Mouse (Mus musculus): ENCODE results near the gene Chst11. TPM values are rescaled to one million over a fixed set of nuclear protein-coding genes. Genes with fewer than 3 reads are reported as not detected.
A peak's percentile ranks its signal among the peaks of the same experiment; 100 is the strongest.

Chst11 gene
- total RNA-seq, 2 experiments from 2014 or later: 29.9 to 33.3 TPM

GRCm38 (mm10) chr10:83184480-83185069, 199.3 kb downstream of the Chst11 start:
- DNase-seq (ENCODE audit: low spot score in 2 of 2): peak in 1 of 2 experiments; percentile 25
- intact Hi-C loops (cut with DNase I): loop anchor here (5.0 kb wide), 2 partner anchors 77 to 197 kb away; partner anchors contain the start of gene Chst11

DNA sequence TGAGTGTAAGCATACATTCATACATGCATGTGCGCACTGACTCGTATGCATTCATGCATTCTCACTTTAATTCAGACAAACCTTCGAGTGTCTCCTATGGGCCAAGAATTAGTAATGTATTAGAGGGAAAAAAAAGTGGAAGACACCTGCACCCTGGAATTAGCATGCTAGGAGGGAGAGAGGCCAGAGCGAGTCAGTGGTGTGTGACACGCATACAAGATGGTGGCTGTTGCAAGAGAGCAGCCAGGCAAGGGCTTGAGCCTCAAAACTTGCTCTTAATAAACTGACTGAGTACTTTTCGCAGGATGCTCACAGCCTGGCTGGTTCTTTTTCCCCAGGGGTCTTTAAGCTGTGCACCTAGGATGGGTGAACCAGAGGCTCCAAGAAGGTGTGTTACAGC, 199.8 kb downstream of the Chst11 start:
- intact Hi-C loops (cut with DNase I): no loop called here
- DNase-seq (ENCODE audit: low spot score in 2 of 2): no peak

- intact Hi-C loops (cut with DNase I): no loop called here
- no peak for DNase-seq (ENCODE audit: low spot score in 2 of 2)
Measured at GRCm38 (mm10) chr10:83186167-83186566, 200.9 kb downstream of the Chst11 start.

- intact Hi-C loops (cut with DNase I): no loop called here
Measured at GRCm38 (mm10) chr10:83186984-83187383, 201.7 kb downstream of the Chst11 start.

GRCm38 (mm10) chr10:83189071-83189470, 203.8 kb downstream of the Chst11 start:
- intact Hi-C loops (cut with DNase I): no loop called here
- DNase-seq (ENCODE audit: low spot score in 2 of 2): no peak

More at GRCm38 (mm10) chr10:83186984-83187383, 201.7 kb downstream of the Chst11 start:
- no peak for DNase-seq (ENCODE audit: low spot score in 2 of 2)

DNA sequence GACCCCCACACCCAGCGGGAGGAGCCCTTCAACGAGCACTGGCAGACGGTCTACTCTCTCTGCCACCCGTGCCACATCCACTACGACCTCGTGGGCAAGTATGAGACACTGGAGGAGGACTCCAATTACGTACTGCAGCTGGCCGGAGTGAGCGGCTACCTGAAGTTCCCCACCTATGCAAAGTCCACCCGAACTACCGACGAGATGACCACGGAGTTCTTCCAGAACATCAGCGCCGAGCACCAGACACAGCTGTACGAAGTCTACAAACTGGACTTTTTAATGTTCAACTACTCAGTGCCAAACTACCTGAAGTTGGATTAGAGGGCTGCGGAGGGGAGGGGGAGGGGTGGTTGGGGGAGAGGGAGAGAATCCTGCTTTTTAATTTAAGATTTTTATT, 206.2 kb downstream of the Chst11 start:
- intact Hi-C loops (cut with DNase I): no loop called here
- no peak for DNase-seq (ENCODE audit: low spot score in 2 of 2)

GRCm38 (mm10) chr10:83191982-83192381, 206.7 kb downstream of the Chst11 start:
- intact Hi-C loops (cut with DNase I): no loop called here
- DNase-seq (ENCODE audit: low spot score in 2 of 2): no peak

- DNase-seq (ENCODE audit: low spot score in 2 of 2): peak; percentile 72 to 73
- intact Hi-C loops (cut with DNase I): loop anchor here (5.0 kb wide), 2 partner anchors 211 to 291 kb away; partner anchors contain the start of gene Chst11
Measured at GRCm38 (mm10) chr10:83197690-83198336, 212.5 kb downstream of the Chst11 start.

DNA sequence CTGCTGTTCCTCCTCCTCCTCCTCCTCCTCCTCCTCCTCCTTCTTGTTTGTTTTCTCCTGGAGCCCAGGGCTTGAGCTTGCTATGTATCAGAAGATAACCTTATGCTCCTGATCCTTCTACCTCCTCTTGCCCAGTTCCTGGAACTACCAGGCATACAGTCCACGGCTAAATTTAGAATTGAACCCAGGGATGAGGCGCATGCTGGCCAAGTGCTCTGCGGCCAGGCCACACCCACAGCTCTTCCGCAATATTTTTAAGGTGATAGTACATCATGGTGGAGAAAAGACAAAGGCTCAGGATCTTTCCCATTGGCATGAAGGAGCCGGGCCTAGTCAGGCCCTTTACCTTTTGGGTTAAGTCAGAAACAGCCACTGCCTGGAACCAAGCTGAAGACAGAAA, 213.4 kb downstream of the Chst11 start:
- intact Hi-C loops (cut with DNase I): loop anchor here (5.0 kb wide), 2 partner anchors 211 to 291 kb away; partner anchors contain the start of gene Chst11
- no peak for DNase-seq (ENCODE audit: low spot score in 2 of 2)

GRCm38 (mm10) chr10:83199290-83199689, 214.0 kb downstream of the Chst11 start:
- intact Hi-C loops (cut with DNase I): loop anchor here (5.0 kb wide), 2 partner anchors 212 to 292 kb away; partner anchors contain the start of gene Chst11
- DNase-seq (ENCODE audit: low spot score in 2 of 2): no peak

GRCm38 (mm10) chr10:83201525-83201924, 216.2 kb downstream of the Chst11 start:
- intact Hi-C loops (cut with DNase I): no loop called here

DNA sequence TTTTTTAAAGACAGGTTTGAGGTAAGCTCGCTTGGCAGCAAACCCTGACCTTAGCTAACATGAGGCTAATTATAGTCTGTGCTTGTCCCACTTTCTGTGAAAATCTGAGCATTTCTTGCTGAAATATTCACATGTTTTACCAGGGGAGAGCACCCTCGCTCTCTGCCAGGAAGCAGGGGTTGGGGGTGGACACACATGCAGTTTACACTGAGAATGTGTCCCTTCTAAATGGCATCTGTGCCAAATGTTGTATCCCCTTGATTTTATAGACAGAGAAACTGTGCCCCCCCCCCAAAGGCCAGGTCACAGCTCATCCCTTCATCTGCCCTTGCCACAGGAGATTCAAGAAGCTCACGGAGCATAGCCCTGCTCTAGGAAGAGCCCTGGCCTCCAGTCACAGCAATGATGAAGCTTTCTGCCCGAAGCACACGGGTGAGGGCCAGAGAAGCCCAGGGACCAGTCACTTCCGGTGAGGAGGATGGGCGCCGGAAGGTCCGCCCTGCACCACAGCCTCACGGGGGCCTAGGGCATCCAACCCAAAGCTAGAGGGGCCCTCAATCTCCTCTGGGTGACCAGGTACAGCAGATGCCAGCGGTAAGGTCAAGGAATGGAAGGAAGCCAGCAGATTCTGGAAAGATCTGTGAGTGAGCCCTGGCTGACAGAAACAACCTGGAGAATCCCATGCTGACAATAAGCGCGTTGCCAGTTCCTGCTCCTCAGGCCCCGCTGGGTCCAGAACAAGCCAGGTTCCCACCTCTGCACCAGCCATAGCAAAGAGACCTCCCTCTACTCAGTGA, 217.8 kb downstream of the Chst11 start:
- DNase-seq (ENCODE audit: low spot score in 2 of 2): no peak
- intact Hi-C loops (cut with DNase I): no loop called here

More at GRCm38 (mm10) chr10:83201525-83201924, 216.2 kb downstream of the Chst11 start:
- no peak for DNase-seq (ENCODE audit: low spot score in 2 of 2)

DNA sequence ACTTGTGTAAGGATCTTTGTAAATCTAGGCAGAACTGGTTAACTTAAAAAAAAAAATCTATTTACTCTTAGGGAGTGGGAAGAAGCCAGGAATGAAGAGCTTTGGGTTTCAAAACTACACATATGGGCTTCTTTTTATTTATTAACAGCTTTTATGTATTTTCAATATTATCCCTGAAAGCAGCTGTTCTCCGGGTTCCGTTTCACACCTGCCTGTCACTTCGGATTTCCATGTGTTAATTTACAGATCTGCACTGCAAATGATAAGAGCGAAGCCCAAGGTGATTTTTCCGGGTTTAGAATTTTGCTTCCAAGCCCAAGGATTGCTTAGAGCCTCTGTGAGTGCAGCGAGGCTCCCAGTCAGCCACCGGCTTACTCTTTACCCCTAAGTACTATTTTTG, 223.1 kb downstream of the Chst11 start:
- no peak for DNase-seq (ENCODE audit: low spot score in 2 of 2)
- intact Hi-C loops (cut with DNase I): no loop called here

DNA sequence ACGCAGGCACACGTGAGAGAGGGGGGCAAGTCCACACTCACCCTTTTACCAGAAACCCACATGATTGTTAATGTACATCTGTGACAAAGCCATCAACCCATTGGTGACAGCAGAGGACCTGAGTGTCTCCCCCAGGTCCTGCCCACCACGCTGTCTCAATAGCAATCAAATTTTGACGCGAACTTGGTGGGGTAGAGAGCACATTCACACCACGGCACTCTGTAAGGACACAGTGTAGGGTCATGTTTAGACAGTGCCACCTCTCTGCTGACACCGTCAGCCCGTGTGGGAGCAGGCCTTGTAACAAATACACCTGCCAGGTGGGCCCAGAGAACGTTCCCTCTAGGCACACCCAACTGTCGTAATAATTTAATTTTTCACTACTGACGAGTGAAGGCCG, 224.1 kb downstream of the Chst11 start:
- no peak for DNase-seq (ENCODE audit: low spot score in 2 of 2)
- intact Hi-C loops (cut with DNase I): no loop called here

- DNase-seq (ENCODE audit: low spot score in 2 of 2): no peak
- intact Hi-C loops (cut with DNase I): no loop called here
Measured at GRCm38 (mm10) chr10:83210122-83210521, 224.8 kb downstream of the Chst11 start.

GRCm38 (mm10) chr10:83210968-83211583, 225.8 kb downstream of the Chst11 start:
- no peak for DNase-seq (ENCODE audit: low spot score in 2 of 2)
- intact Hi-C loops (cut with DNase I): no loop called here

GRCm38 (mm10) chr10:83212618-83213017, 227.3 kb downstream of the Chst11 start:
- DNase-seq (ENCODE audit: low spot score in 2 of 2): peak in 1 of 2 experiments; percentile 21
- intact Hi-C loops (cut with DNase I): no loop called here

DNA sequence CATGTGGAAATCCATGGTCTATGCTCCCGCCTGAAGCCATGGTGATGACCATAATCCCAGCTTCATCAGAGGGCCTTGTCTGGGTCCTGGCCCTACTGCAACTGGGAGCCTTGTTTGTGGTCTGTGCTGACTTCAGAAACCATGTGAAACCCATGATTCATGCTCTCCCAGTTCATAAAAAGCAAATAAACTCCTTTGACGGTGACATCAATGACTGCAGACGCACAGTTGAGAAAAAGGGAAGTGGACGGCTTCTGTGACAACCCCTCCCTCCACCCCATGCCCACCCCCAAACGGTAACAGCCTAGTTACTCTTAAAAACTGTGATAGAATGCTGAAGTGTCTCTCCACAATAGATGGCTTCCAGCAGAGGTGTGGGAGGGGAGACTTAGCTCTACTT, 230.3 kb downstream of the Chst11 start:
- DNase-seq (ENCODE audit: low spot score in 2 of 2): no peak
- intact Hi-C loops (cut with DNase I): no loop called here

DNA sequence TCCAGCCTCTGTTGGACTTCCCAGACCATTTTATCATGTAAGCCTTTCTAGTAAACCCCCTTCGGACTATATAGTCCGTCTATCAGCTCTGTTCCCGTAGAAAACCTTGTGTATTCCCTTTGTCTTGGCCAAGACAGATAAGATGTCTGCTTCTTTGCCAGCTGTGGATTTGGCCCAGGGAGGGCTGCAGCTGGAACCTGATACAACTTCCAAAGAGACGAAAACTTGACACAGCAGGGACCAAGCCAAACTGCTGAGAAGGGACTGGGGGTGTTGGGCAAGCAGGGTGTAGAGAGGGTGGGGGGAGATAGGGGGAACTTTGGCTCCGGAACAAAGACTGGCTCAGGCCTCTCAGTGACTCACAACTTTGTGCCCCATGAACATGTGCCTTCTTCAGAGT, 232.0 kb downstream of the Chst11 start:
- intact Hi-C loops (cut with DNase I): no loop called here

DNA sequence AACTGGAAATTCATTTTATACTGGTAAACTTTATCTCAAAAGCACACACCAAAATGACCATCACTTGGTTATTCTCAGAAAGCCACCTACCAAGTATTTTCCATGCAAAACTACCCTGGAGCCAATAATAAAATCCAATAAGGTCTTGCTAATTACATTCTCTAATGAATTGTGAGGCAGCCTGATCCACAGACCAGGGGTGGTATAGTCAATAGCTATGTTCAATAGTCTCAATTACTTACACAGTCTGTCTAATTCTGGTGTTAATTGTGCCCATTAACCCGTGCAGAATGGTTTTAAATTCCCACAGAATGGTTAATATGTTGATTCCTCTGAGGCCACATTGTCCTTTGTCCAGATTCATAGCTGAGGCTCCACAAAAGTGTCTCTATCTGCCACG, 233.5 kb downstream of the Chst11 start:
- DNase-seq (ENCODE audit: low spot score in 2 of 2): no peak
- intact Hi-C loops (cut with DNase I): no loop called here

More for the DNA sequence above, 232.0 kb downstream of the Chst11 start:
- DNase-seq (ENCODE audit: low spot score in 2 of 2): no peak
